Mouse (Mus musculus) limb, embryonic 13.5 days (tissue): ENCODE data around the gene Lrrfip1. TPM values are rescaled to one million over a fixed set of nuclear protein-coding genes. Genes with fewer than 3 reads are reported as not detected.

Experiments used
- ATAC-seq: fragments of 200-750 bp; cut with Nextera tagmentation; 2 replicates; pipeline ENCODE4 v1.8.0; 2017; ENCODE audit warnings: low read depth, moderate number of reproducible peaks, moderate TSS enrichment; ENCODE audit not compliant: low FRiP score
- H3K27ac ChIP-seq: fragments of 300-500 bp; sonication (generic); 2 replicates; pipeline ENCODE4 v1.5.1; 2015; ENCODE audit warnings: inconsistent platforms, mild to moderate bottlenecking, moderate library complexity
- H3K27me3 ChIP-seq: fragments of 300-500 bp; sonication (generic); 2 replicates; pipeline ENCODE4 v1.6.1; 2015; ENCODE audit warnings: mild to moderate bottlenecking, inconsistent platforms
- H3K36me3 ChIP-seq: fragments of 300-500 bp; sonication (generic); 2 replicates; pipeline ENCODE4 v1.6.1; 2015; ENCODE audit warnings: inconsistent platforms, mild to moderate bottlenecking, moderate library complexity
- H3K4me1 ChIP-seq: fragments of 300-500 bp; sonication (generic); 2 replicates; pipeline ENCODE4 v1.6.1; 2015; ENCODE audit warnings: inconsistent platforms
- H3K4me2 ChIP-seq: fragments of 300-500 bp; sonication (generic); replicated peaks from 2 replicates; pipeline ENCODE4 v1.6.1; 2015; ENCODE audit warnings: inconsistent platforms, mild to moderate bottlenecking, moderate library complexity
- H3K4me3 ChIP-seq: fragments of 300-500 bp; sonication (generic); 2 replicates; pipeline ENCODE4 v1.5.1; 2015; ENCODE audit warnings: moderate library complexity, mild to moderate bottlenecking, inconsistent platforms
- H3K9ac ChIP-seq: fragments of 300-500 bp; sonication (generic); 2 replicates; pipeline ENCODE4 v1.6.1; 2015; ENCODE audit warnings: mild to moderate bottlenecking, inconsistent platforms
- H3K9me3 ChIP-seq: fragments of 300-500 bp; sonication (generic); 2 replicates; pipeline ENCODE4 v1.6.1; 2016; ENCODE audit warnings: inconsistent platforms
- WGBS: fragments of 180-500 bp; shearing (Covaris S2); methylation state at CpG from one replicate; pipeline ENCODE4 v1.1.7; 2015; 5-methylcytosine and 5-hydroxymethylcytosine counted together
- polyA plus RNA-seq: library from polyadenylated mRNA; unstranded; fragments of >200 nt; fragmentation: Nextera tagmentation; extraction: Ambion mirVana; gene quantifications from 2 replicates; pipeline ENCODE4 v1.2.1, GENCODE M21; 2015

Lrrfip1 gene
- polyA plus RNA-seq, 1 experiment from 2014 or later = 35.7 TPM

- Histone ChIP-seq H3K4me3 (no peak overlapping the region), H3K4me1 (peaks cover 36% of the 10 kb centered on the region), H3K36me3 (no peaks in the 10 kb centered on the region), H3K4me2 (no peak overlapping the region), H3K9ac (no peak overlapping the region), H3K27ac (no peak overlapping the region), H3K27me3 (no peaks in the 10 kb centered on the region), H3K9me3 (no peaks in the 10 kb centered on the region)
- no peak for ATAC-seq
- WGBS = 50% methylated on average over 10 of the region's 10 CpGs
Observed at GRCm38 (mm10) chr1:91079740-91080422, 81.3 kb downstream of the Lrrfip1 start.

- Histone ChIP-seq H3K9ac (no peak overlapping the region), H3K36me3 (no peaks in the 10 kb centered on the region), H3K9me3 (no peaks in the 10 kb centered on the region), H3K4me2 (no peak overlapping the region), H3K27me3 (no peaks in the 10 kb centered on the region), H3K4me3 (no peak overlapping the region), H3K4me1 (peaks cover 40% of the 10 kb centered on the region), H3K27ac (no peak overlapping the region)
- no peak for ATAC-seq
- WGBS = 80% methylated on average over 7 of the region's 7 CpGs
Observed at GRCm38 (mm10) chr1:91080423-91080749, 81.8 kb downstream of the Lrrfip1 start.

DNA sequence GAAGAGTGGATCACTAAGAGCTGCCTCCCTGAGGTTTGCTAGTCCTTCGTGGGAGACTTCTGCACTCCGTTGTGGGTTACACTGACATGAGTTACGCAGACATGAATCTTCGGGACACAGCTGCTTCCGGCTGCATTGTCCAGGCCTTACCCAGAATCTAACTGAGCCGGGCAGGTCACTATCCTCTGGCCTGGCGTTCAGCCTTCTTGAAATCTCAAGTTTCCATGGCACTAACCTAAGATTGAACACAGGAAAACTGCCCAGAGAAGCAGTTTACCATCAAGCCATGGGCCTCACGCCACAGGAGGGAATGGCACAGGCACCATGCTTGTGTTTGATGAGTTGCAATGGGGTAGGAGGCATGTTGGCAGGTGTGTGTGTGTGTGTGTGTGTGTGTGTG, 85.8 kb downstream of the Lrrfip1 start:
- Histone ChIP-seq H3K36me3 (no peaks in the 10 kb centered on the region), H3K4me2 (no peak overlapping the region), H3K9me3 (no peaks in the 10 kb centered on the region), H3K27ac (no peak overlapping the region), H3K27me3 (no peaks in the 10 kb centered on the region), H3K4me3 (no peak overlapping the region), H3K4me1 (peaks cover 51% of the 10 kb centered on the region), H3K9ac (no peak overlapping the region)
- ATAC-seq = no peak
- 82% methylated on average over 8 of the region's 8 CpGs for WGBS

DNA sequence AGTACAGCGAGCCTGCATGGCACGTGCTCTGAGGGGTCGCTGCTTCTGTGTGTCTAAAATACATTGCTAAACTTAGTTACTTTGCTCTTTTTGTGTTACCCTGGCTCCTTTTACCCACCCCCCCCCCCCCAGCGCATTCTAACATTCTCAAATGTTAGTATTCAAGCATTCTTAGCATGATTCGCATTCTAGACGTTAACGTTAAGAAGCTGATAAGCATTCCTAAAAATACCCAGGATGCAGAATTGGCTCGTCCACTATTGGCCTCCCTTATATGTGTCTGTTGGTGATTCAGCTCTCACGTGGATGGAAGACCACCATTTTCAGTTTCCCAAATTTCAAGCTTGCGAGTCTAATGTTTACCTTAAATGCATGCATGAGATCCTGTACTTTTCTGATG, 86.5 kb downstream of the Lrrfip1 start:
- no peak for ATAC-seq
- Histone ChIP-seq H3K9me3 (no peaks in the 10 kb centered on the region), H3K9ac (no peak overlapping the region), H3K27ac (no peak overlapping the region), H3K4me3 (no peak overlapping the region), H3K4me1 (peaks cover 44% of the 10 kb centered on the region), H3K36me3 (no peaks in the 10 kb centered on the region), H3K4me2 (no peak overlapping the region), H3K27me3 (no peaks in the 10 kb centered on the region)
- WGBS = 70% methylated on average over 10 of the region's 10 CpGs

- Histone ChIP-seq H3K9me3 (no peaks in the 10 kb centered on the region), H3K27ac (peak overlapping the region; percentile 16; the same call in 1 of the 2 replicates), H3K4me3 (no peak overlapping the region), H3K4me1 (peaks cover 40% of the 10 kb centered on the region), H3K36me3 (no peaks in the 10 kb centered on the region), H3K27me3 (no peaks in the 10 kb centered on the region), H3K9ac (no peak overlapping the region), H3K4me2 (no peak overlapping the region)
- ATAC-seq = no peak
- 13% methylated on average over 2 of the region's 2 CpGs for WGBS
Observed at GRCm38 (mm10) chr1:91085686-91086085, 87.1 kb downstream of the Lrrfip1 start.

GRCm38 (mm10) chr1:91086325-91086724, 87.8 kb downstream of the Lrrfip1 start:
- Histone ChIP-seq H3K9ac (no peak overlapping the region), H3K4me1 (peaks cover 42% of the 10 kb centered on the region), H3K9me3 (no peaks in the 10 kb centered on the region), H3K36me3 (no peaks in the 10 kb centered on the region), H3K4me3 (no peak overlapping the region), H3K27ac (peak overlapping the region; percentile 16; the same call in 1 of the 2 replicates), H3K27me3 (no peaks in the 10 kb centered on the region), H3K4me2 (no peak overlapping the region)
- ATAC-seq = no peak; the same call in 1 of the 2 replicates
- 17% methylated on average over 3 of the region's 3 CpGs for WGBS

- H3K9ac ChIP-seq = no peak overlapping the region
- H3K4me3 ChIP-seq = no peak overlapping the region
- H3K27me3 ChIP-seq = no peaks in the 10 kb centered on the region
- no peaks in the 10 kb centered on the region for H3K9me3 ChIP-seq
- H3K4me2 ChIP-seq = no peak overlapping the region
- peak overlapping the region; percentile 16; the same call in 1 of the 2 replicates for H3K27ac ChIP-seq
- H3K4me1 ChIP-seq = peaks cover 45% of the 10 kb centered on the region
- 81% methylated on average over 5 of the region's 5 CpGs for WGBS
- no peaks in the 10 kb centered on the region for H3K36me3 ChIP-seq
- ATAC-seq = no peak
Observed at GRCm38 (mm10) chr1:91086748-91087147, 88.2 kb downstream of the Lrrfip1 start.

GRCm38 (mm10) chr1:91088027-91088426, 89.5 kb downstream of the Lrrfip1 start:
- H3K27me3 ChIP-seq = no peaks in the 10 kb centered on the region
- H3K4me1 ChIP-seq = peaks cover 45% of the 10 kb centered on the region
- H3K4me3 ChIP-seq = no peak overlapping the region
- H3K9me3 ChIP-seq = no peaks in the 10 kb centered on the region
- WGBS = 72% methylated on average over 7 of the region's 7 CpGs
- no peak overlapping the region for H3K9ac ChIP-seq
- H3K4me2 ChIP-seq = no peak overlapping the region
- no peak overlapping the region for H3K27ac ChIP-seq
- H3K36me3 ChIP-seq = no peaks in the 10 kb centered on the region
- no peak for ATAC-seq

GRCm38 (mm10) chr1:91088941-91089340, 90.4 kb downstream of the Lrrfip1 start:
- Histone ChIP-seq H3K4me1 (peaks cover 45% of the 10 kb centered on the region), H3K27ac (no peak overlapping the region), H3K4me3 (no peak overlapping the region), H3K4me2 (no peak overlapping the region), H3K9me3 (no peaks in the 10 kb centered on the region), H3K9ac (no peak overlapping the region), H3K27me3 (no peaks in the 10 kb centered on the region), H3K36me3 (no peaks in the 10 kb centered on the region)
- no peak for ATAC-seq
- WGBS = 84% methylated on average over 8 of the region's 8 CpGs

- Histone ChIP-seq H3K27me3 (no peaks in the 10 kb centered on the region), H3K4me3 (no peak overlapping the region), H3K4me1 (peaks cover 40% of the 10 kb centered on the region), H3K9me3 (no peaks in the 10 kb centered on the region), H3K9ac (no peak overlapping the region), H3K4me2 (no peak overlapping the region), H3K27ac (no peak overlapping the region), H3K36me3 (no peaks in the 10 kb centered on the region)
- no peak for ATAC-seq
- 83% methylated on average over 6 of the region's 6 CpGs for WGBS
Observed at GRCm38 (mm10) chr1:91090456-91090855, 91.9 kb downstream of the Lrrfip1 start.

DNA sequence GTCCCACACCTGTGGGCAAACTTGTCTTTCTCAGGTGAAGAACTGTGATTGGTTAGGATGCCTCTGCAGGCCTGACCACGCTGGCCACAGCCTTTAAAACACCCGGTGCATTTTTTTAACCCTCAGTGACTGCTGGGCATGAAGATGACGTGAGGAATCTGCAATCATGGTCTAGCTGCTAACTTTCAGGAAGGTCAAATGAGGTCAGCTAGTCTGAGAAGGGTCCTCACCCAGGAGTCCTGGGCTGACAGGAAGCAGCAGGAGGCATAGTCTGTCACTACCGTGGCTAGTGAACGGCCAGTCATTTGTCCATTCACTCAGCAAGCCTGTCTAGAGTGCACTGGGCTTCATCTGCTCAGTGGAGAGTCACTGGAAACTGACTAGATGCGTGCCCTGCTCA, 93.9 kb downstream of the Lrrfip1 start:
- no peak overlapping the region for H3K27ac ChIP-seq
- no peaks in the 10 kb centered on the region for H3K9me3 ChIP-seq
- no peak overlapping the region for H3K9ac ChIP-seq
- no peak overlapping the region for H3K4me3 ChIP-seq
- no peaks in the 10 kb centered on the region for H3K27me3 ChIP-seq
- ATAC-seq = no peak
- H3K4me1 ChIP-seq = peaks cover 37% of the 10 kb centered on the region
- 46% methylated on average over 6 of the region's 6 CpGs for WGBS
- no peak overlapping the region for H3K4me2 ChIP-seq
- no peaks in the 10 kb centered on the region for H3K36me3 ChIP-seq

GRCm38 (mm10) chr1:91093296-91093695, 94.8 kb downstream of the Lrrfip1 start:
- no peak overlapping the region for H3K4me2 ChIP-seq
- H3K27me3 ChIP-seq = no peaks in the 10 kb centered on the region
- no peaks in the 10 kb centered on the region for H3K9me3 ChIP-seq
- WGBS = 55% methylated on average over 2 of the region's 2 CpGs
- no peak for ATAC-seq
- H3K4me1 ChIP-seq = peaks cover 32% of the 10 kb centered on the region
- no peak overlapping the region for H3K9ac ChIP-seq
- H3K27ac ChIP-seq = no peak overlapping the region
- H3K36me3 ChIP-seq = no peaks in the 10 kb centered on the region
- H3K4me3 ChIP-seq = no peak overlapping the region

DNA sequence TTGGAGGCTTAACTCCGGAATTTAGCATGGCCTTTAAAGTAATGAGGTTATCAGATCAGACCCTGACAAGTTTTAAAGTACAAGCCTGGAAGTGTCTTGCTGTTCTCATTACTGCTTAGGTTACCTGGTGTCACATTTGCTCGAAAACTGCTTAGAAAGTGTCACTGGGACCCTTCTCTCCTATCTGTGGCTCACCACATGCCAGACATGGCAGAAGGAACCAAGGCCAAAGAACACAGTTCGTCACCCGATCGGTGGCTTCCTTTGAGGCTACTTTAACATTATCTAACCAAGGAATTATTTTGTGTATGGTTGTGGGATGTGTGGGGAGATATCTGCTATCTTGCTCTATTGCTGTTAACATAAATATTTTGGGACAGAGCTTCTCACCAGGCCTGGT, 95.5 kb downstream of the Lrrfip1 start:
- Histone ChIP-seq H3K27ac (no peak overlapping the region), H3K9me3 (no peaks in the 10 kb centered on the region), H3K36me3 (no peaks in the 10 kb centered on the region), H3K4me3 (no peak overlapping the region), H3K9ac (no peak overlapping the region), H3K4me2 (no peak overlapping the region), H3K27me3 (no peaks in the 10 kb centered on the region), H3K4me1 (peaks cover 33% of the 10 kb centered on the region)
- WGBS = 85% methylated on average over 5 of the region's 5 CpGs
- ATAC-seq = no peak
